Mouse (Mus musculus) MEL (cell line): ENCODE data around the gene Elavl2.

Experiments used
- CTCF ChIP-seq, 3 experiments: IDR thresholded peaks in 2 of 3; conservative IDR thresholded peaks in 1 of 3; 2 replicates each; pipeline ENCODE4 v1.5.1; 2011 to 2012; ENCODE audit warnings: low read length in 3 of 3, low read depth in 2 of 3, mild to moderate bottlenecking in 2 of 3, improper control_type of control experiment in 1 of 3, inconsistent platforms in 1 of 3, mixed read lengths in 1 of 3, moderate library complexity in 1 of 3; ENCODE audit not compliant: control insufficient read depth in 1 of 3, insufficient read depth in 1 of 3, poor library complexity in 1 of 3, severe bottlenecking in 1 of 3
- EP300 ChIP-seq, 2 experiments: IDR thresholded peaks; 2 replicates each; pipeline ENCODE4 v1.6.1; 2011; ENCODE audit warnings: improper control_type of control experiment in 2 of 2, low read length in 2 of 2, low read depth in 1 of 2, mild to moderate bottlenecking in 1 of 2
- GATA1 ChIP-seq: IDR thresholded peaks from 2 replicates; pipeline ENCODE4 v1.6.1; 2011; ENCODE audit warnings: low read depth, low read length, improper control_type of control experiment
- MAFK ChIP-seq: IDR thresholded peaks from 2 replicates; pipeline ENCODE4 v1.6.1; 2011; ENCODE audit warnings: low read depth, mild to moderate bottlenecking, low read length, improper control_type of control experiment, borderline replicate concordance
- MAX ChIP-seq: IDR thresholded peaks from 2 replicates; pipeline ENCODE4 v1.6.1; 2011; ENCODE audit warnings: low read length, improper control_type of control experiment
- MAZ ChIP-seq: IDR thresholded peaks from 2 replicates; pipeline ENCODE4 v1.6.1; 2012; ENCODE audit warnings: low read depth, mild to moderate bottlenecking, inconsistent platforms, low read length, improper control_type of control experiment
- MYC ChIP-seq: IDR thresholded peaks from 2 replicates; pipeline ENCODE4 v1.6.1; 2011; ENCODE audit warnings: low read depth, mild to moderate bottlenecking, low read length, improper control_type of control experiment, moderate library complexity
- NELFE ChIP-seq: IDR thresholded peaks from 2 replicates; pipeline ENCODE4 v1.6.1; 2011; ENCODE audit warnings: low read depth, low read length, improper control_type of control experiment
- NRF1 ChIP-seq: IDR thresholded peaks from 2 replicates; pipeline ENCODE4 v1.6.1; 2014; ENCODE audit warnings: low read depth, mild to moderate bottlenecking, inconsistent platforms, low read length, improper control_type of control experiment, moderate library complexity; ENCODE audit not compliant: poor library complexity, insufficient read depth, severe bottlenecking
- POLR2A ChIP-seq, 2 experiments: IDR thresholded peaks; 2 replicates each; pipeline ENCODE4 v1.6.1; 2011 to 2012; ENCODE audit warnings: low read length in 2 of 2, mild to moderate bottlenecking in 2 of 2, control low read depth in 1 of 2, improper control_type of control experiment in 1 of 2, low read depth in 1 of 2, moderate library complexity in 1 of 2; ENCODE audit not compliant: control insufficient read depth in 1 of 2, insufficient read depth in 1 of 2, poor library complexity in 1 of 2
- TAL1 ChIP-seq: IDR thresholded peaks from 2 replicates; pipeline ENCODE4 v1.6.1; 2012; ENCODE audit warnings: mild to moderate bottlenecking, inconsistent platforms, low read length, moderate library complexity, mixed read lengths
- USF1 ChIP-seq: IDR thresholded peaks from 2 replicates; pipeline ENCODE4 v1.6.1; 2014; ENCODE audit warnings: low read depth, mild to moderate bottlenecking, inconsistent platforms, low read length, improper control_type of control experiment, moderate library complexity
- ZMIZ1 ChIP-seq: IDR thresholded peaks from 2 replicates; pipeline ENCODE4 v1.6.1; 2012; ENCODE audit warnings: low read depth, mild to moderate bottlenecking, inconsistent platforms, low read length, improper control_type of control experiment, moderate library complexity
- ZNF384 ChIP-seq: IDR thresholded peaks from 2 replicates; pipeline ENCODE4 v1.6.1; 2012; ENCODE audit warnings: low read depth, mild to moderate bottlenecking, inconsistent platforms, low read length, improper control_type of control experiment

DNA sequence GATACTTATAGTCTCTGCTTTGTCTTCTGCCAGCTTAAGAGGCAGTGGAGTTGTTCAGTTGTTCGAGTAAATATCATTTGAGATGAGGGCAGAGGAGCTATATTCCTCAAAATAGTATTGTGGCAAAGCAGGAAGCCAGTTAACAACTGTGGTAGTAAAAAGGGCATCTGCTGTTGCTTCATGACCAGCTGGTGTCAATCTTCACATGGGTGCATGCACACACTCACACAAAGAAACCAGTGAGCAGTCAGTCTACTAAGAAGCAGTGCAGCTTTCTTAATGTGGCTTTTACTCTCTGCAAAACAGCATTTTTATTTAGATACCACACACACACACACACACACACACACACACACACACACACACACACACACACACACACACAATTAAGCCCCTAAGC is 110.2 kb downstream of the Elavl2 start:
- TF ChIP-seq CTCF (IDR thresholded peaks at IDR 0.05 in 2 of 3, conservative IDR thresholded peaks at IDR 0.05 in 1 of 3; ENCODE audit: control insufficient read depth in 1 of 3, insufficient read depth in 1 of 3, low read depth in 2 of 3, low read length in 3 of 3, poor library complexity in 1 of 3, severe bottlenecking in 1 of 3) (no peak), MAZ (no peak), EP300 (IDR thresholded peaks at IDR 0.05; ENCODE audit: low read depth in 1 of 2, low read length in 2 of 2) (no peak), NELFE (no peak), NRF1 (no peak), MAFK (no peak), MAX (no peak), USF1 (no peak), MYC (no peak), ZMIZ1 (no peak), POLR2A (IDR thresholded peaks at IDR 0.05; ENCODE audit: control insufficient read depth in 1 of 2, insufficient read depth in 1 of 2, low read depth in 1 of 2, low read length in 2 of 2, poor library complexity in 1 of 2) (no peak), ZNF384 (no peak), TAL1 (no peak), GATA1 (no peak)
